Mouse (Mus musculus) stomach, embryonic 16.5 days (tissue): Measurements from ENCODE around the gene Tekt2. TPM values are rescaled to one million over a fixed set of nuclear protein-coding genes. Genes with fewer than 3 reads are reported as not detected.
A peak's percentile ranks its signal among the peaks of the same experiment; 100 is the strongest.

Experiments
- ATAC-seq: fragments of 200-750 bp; cut with Nextera tagmentation; 2 replicates; pipeline ENCODE4 v1.8.0; 2017; ENCODE audit warnings: moderate number of reproducible peaks, moderate TSS enrichment; ENCODE audit not compliant: insufficient read depth, low FRiP score
- H3K27ac ChIP-seq: fragments of 300-500 bp; sonication (generic); 2 replicates; pipeline ENCODE4 v1.5.1; 2014; ENCODE audit warnings: low read length
- H3K27me3 ChIP-seq: fragments of 300-500 bp; sonication (generic); 2 replicates; pipeline ENCODE4 v1.6.1; 2014; ENCODE audit warnings: low read length, control low read depth, mixed read lengths; ENCODE audit not compliant: control insufficient read depth, insufficient read depth
- H3K36me3 ChIP-seq: fragments of 300-500 bp; sonication (generic); 2 replicates; pipeline ENCODE4 v1.6.1; 2014; ENCODE audit warnings: low read length; ENCODE audit not compliant: control insufficient read depth, insufficient read depth
- H3K4me1 ChIP-seq: fragments of 300-500 bp; sonication (generic); 2 replicates; pipeline ENCODE4 v1.6.1; 2014; ENCODE audit warnings: low read length, control low read depth, mixed read lengths; ENCODE audit not compliant: control insufficient read depth, insufficient read depth
- H3K4me2 ChIP-seq: fragments of 300-500 bp; sonication (generic); 2 replicates; pipeline ENCODE4 v1.6.1; 2014; ENCODE audit warnings: low read depth, low read length, mixed read lengths
- H3K4me3 ChIP-seq: fragments of 300-500 bp; sonication (generic); replicated peaks from 2 replicates; pipeline ENCODE4 v1.5.1; 2014; ENCODE audit warnings: mild to moderate bottlenecking, low read length
- H3K9ac ChIP-seq: fragments of 300-500 bp; sonication (generic); 2 replicates; pipeline ENCODE4 v1.6.1; 2014; ENCODE audit warnings: low read length
- H3K9me3 ChIP-seq: fragments of 300-500 bp; sonication (generic); replicated peaks from 2 replicates; pipeline ENCODE4 v1.6.1; 2016; ENCODE audit warnings: low read length, control low read depth; ENCODE audit not compliant: control insufficient read depth
- WGBS: fragments of 180-500 bp; shearing (Covaris S2); extraction: QIAGEN DNeasy Blood & Tissue Kit; methylation state at CpG from one replicate; pipeline ENCODE4 v1.1.7; 2014; 5-methylcytosine and 5-hydroxymethylcytosine counted together
- polyA plus RNA-seq: library from polyadenylated mRNA; unstranded; fragments of >200 nt; fragmentation: Nextera tagmentation; extraction: Ambion mirVana; gene quantifications from 2 replicates; pipeline ENCODE4 v1.2.1, GENCODE M21; 2015

The Tekt2 gene
- polyA plus RNA-seq, 1 experiment from 2014 or later = 7.9 TPM

GRCm38 (mm10) chr4:126324861-126325260 is 627 bp downstream of the Tekt2 start:
- Histone ChIP-seq H3K9ac (peak overlapping the region; percentile 62), H3K4me2 (peak overlapping the region; percentile 51; the same call in 1 of the 2 replicates), H3K27ac (no peak overlapping the region; the same call in 1 of the 2 replicates), H3K9me3 (no peaks in the 10 kb centered on the region), H3K4me1 (peaks cover 20% of the 10 kb centered on the region), H3K27me3 (no peaks in the 10 kb centered on the region), H3K36me3 (no peaks in the 10 kb centered on the region), H3K4me3 (peak overlapping the region; percentile 32; the same call in 1 of the 2 replicates)
- no peak for ATAC-seq
- 32% methylated on average over 13 of the region's 13 CpGs for WGBS

GRCm38 (mm10) chr4:126322646-126323045 is 2.8 kb downstream of the Tekt2 start:
- Histone ChIP-seq H3K9me3 (no peaks in the 10 kb centered on the region), H3K27ac (no peak overlapping the region), H3K4me2 (no peak overlapping the region), H3K27me3 (no peaks in the 10 kb centered on the region), H3K4me1 (peaks cover 20% of the 10 kb centered on the region), H3K4me3 (no peak overlapping the region), H3K9ac (no peak overlapping the region), H3K36me3 (0 out of 2 replicates have a peak, but pooled peaks cover under 1% of the 10 kb centered on the region)
- no peak for ATAC-seq
- 95% methylated on average over 13 of the region's 13 CpGs for WGBS

GRCm38 (mm10) chr4:126321854-126322511 is 3.5 kb downstream of the Tekt2 start:
- WGBS = 52% methylated on average over 28 of the region's 28 CpGs
- Histone ChIP-seq H3K27ac (no peak overlapping the region), H3K4me2 (peak overlapping the region; percentile 56), H3K4me1 (peaks cover 20% of the 10 kb centered on the region), H3K36me3 (peaks cover 5% of the 10 kb centered on the region; the same call in 1 of the 2 replicates), H3K4me3 (peak overlapping the region; percentile 77), H3K9me3 (no peaks in the 10 kb centered on the region), H3K27me3 (no peaks in the 10 kb centered on the region), H3K9ac (peak overlapping the region; percentile 61; the same call in 1 of the 2 replicates)
- no peak; the same call in 1 of the 2 replicates for ATAC-seq

- Histone ChIP-seq H3K27me3 (no peaks in the 10 kb centered on the region), H3K4me2 (peak within 1 kb of the TSS; percentile 79), H3K9me3 (no peaks in the 10 kb centered on the region), H3K27ac (peak within 1 kb of the TSS; percentile 55), H3K9ac (peak within 1 kb of the TSS; percentile 81), H3K4me1 (peaks cover 20% of the 10 kb centered on the region), H3K36me3 (peaks cover 6% of the 10 kb centered on the region), H3K4me3 (peak within 1 kb of the TSS; percentile 77)
- WGBS = under 1% methylated on average over 79 of the region's 80 CpGs
- peak; percentile 87 for ATAC-seq
Measured at GRCm38 (mm10) chr4:126321111-126321853, 4.2 kb downstream of the Tekt2 start, which contains the start of gene Adprhl2. Gene Adprhl2 (minus strand): TSS chr4:126321703.

GRCm38 (mm10) chr4:126319806-126320205 is 5.7 kb downstream of the Tekt2 start:
- Histone ChIP-seq H3K9ac (no peak overlapping the region), H3K36me3 (peaks cover 9% of the 10 kb centered on the region), H3K4me2 (no peak overlapping the region), H3K4me3 (no peak overlapping the region), H3K4me1 (peaks cover 15% of the 10 kb centered on the region), H3K27me3 (no peaks in the 10 kb centered on the region), H3K9me3 (no peaks in the 10 kb centered on the region), H3K27ac (no peak overlapping the region)
- WGBS = 88% methylated on average over 6 of the region's 6 CpGs
- no peak for ATAC-seq

GRCm38 (mm10) chr4:126316443-126317040 is 8.9 kb downstream of the Tekt2 start:
- H3K4me3 ChIP-seq = no peak overlapping the region
- no peaks in the 10 kb centered on the region for H3K9me3 ChIP-seq
- peaks cover 11% of the 10 kb centered on the region for H3K4me1 ChIP-seq
- ATAC-seq = no peak
- 91% methylated on average over 13 of the region's 13 CpGs for WGBS
- H3K36me3 ChIP-seq = peaks cover 9% of the 10 kb centered on the region
- no peak overlapping the region for H3K4me2 ChIP-seq
- H3K9ac ChIP-seq = no peak overlapping the region
- H3K27ac ChIP-seq = no peak overlapping the region
- H3K27me3 ChIP-seq = no peaks in the 10 kb centered on the region

- H3K27me3 ChIP-seq = no peaks in the 10 kb centered on the region
- no peak overlapping the region for H3K9ac ChIP-seq
- H3K36me3 ChIP-seq = peaks cover 9% of the 10 kb centered on the region
- ATAC-seq = peak; percentile 34; the same call in 1 of the 2 replicates
- peaks cover 11% of the 10 kb centered on the region for H3K4me1 ChIP-seq
- no peak overlapping the region; the same call in 1 of the 2 replicates for H3K27ac ChIP-seq
- no peak overlapping the region for H3K4me2 ChIP-seq
- no peak overlapping the region for H3K4me3 ChIP-seq
- 38% methylated on average over 5 of the region's 5 CpGs for WGBS
- no peaks in the 10 kb centered on the region for H3K9me3 ChIP-seq
Measured at GRCm38 (mm10) chr4:126315931-126316330, 9.6 kb downstream of the Tekt2 start.

GRCm38 (mm10) chr4:126314393-126314792 is 11.1 kb downstream of the Tekt2 start:
- no peak overlapping the region for H3K27ac ChIP-seq
- no peak for ATAC-seq
- 64% methylated on average over 10 of the region's 10 CpGs for whole genome bisulfite sequencing
- no peaks in the 10 kb centered on the region for H3K9me3 ChIP-seq
- no peaks in the 10 kb centered on the region for H3K27me3 ChIP-seq
- no peak overlapping the region for H3K9ac ChIP-seq
- no peak overlapping the region for H3K4me2 ChIP-seq
- peaks cover 9% of the 10 kb centered on the region for H3K36me3 ChIP-seq
- H3K4me3 ChIP-seq = no peak overlapping the region
- H3K4me1 ChIP-seq = peaks cover 8% of the 10 kb centered on the region

- Histone ChIP-seq H3K9ac (no peak overlapping the region), H3K9me3 (no peaks in the 10 kb centered on the region), H3K27me3 (no peaks in the 10 kb centered on the region), H3K27ac (no peak overlapping the region), H3K4me2 (no peak overlapping the region), H3K36me3 (peaks cover 9% of the 10 kb centered on the region), H3K4me1 (peaks cover 8% of the 10 kb centered on the region), H3K4me3 (no peak overlapping the region)
- ATAC-seq = no peak
- WGBS = 54% methylated on average over 5 of the region's 5 CpGs
Measured at GRCm38 (mm10) chr4:126313202-126313601, 12.3 kb downstream of the Tekt2 start.
